Comparison of ENCODE assay signal across 20 mouse cellular contexts in genomic region chr15:62093672-62094071, GRCm38 (mm10).
DNase-seq lines count a peak whose midpoint lies in the region; ATAC-seq and TF ChIP-seq lines count a peak whose summit lies in the region.
"Had no signal": no experiment of that assay in that cellular context is flagged by ENCODE, and none has a peak within 500 bp of the region (broad histone marks: within the 10 kb centered on the region; RNA-seq: fewer than 3 reads in every experiment).

No protein-coding gene starts in this region.

- TF ChIP-seq POLR2A in kidney, adult 2 months (IDR thresholded peaks at IDR 0.05; ENCODE audit: low read depth, low read length) = no peak
- no peak for TF ChIP-seq POLR2A in CH12.LX (IDR thresholded peaks at IDR 0.05; ENCODE audit: low read depth, low read length)

- H3K9ac ChIP-seq in lung, embryonic 14.5 days = no peak overlapping the region
- H3K9ac ChIP-seq in lung, postnatal 0 days (replicated peaks; ENCODE audit: low read depth) = no peak overlapping the region
- no peak overlapping the region for H3K9ac ChIP-seq in CH12.LX (ENCODE audit: insufficient read depth, low read depth)
- H3K9ac ChIP-seq in liver, postnatal 0 days (replicated peaks) = no peak overlapping the region
- H3K9ac ChIP-seq: embryonic facial prominence, embryonic 13.5 days; forebrain, embryonic 12.5 days; hindbrain, embryonic 12.5 days had no signal

- peaks cover 99% of the 10 kb centered on the region for H3K79me2 ChIP-seq in CH12.LX (replicated peaks; ENCODE audit: control insufficient read depth, extremely low read depth, insufficient read depth, poor library complexity, severe bottlenecking)

- in situ Hi-C loops in CH12.LX (cut with MboI; ENCODE audit: low pct_ligation_motif_present, low pct_unique_long_range_greater_than_20kb, low sequenced_read_pairs) = no loop called here

- no peak overlapping the region for H3K4me2 ChIP-seq in lung, embryonic 14.5 days
- H3K4me2 ChIP-seq in lung, postnatal 0 days (replicated peaks; ENCODE audit: low read depth, low read length) = no peak overlapping the region
- no peak overlapping the region for H3K4me2 ChIP-seq in CH12.LX (ENCODE audit: insufficient read depth, low read depth, poor library complexity, severe bottlenecking)
- no peak overlapping the region for H3K4me2 ChIP-seq in liver, postnatal 0 days (ENCODE audit: low read depth, low read length)
- H3K4me2 ChIP-seq: embryonic facial prominence, embryonic 13.5 days; forebrain, embryonic 12.5 days; hindbrain, embryonic 12.5 days had no signal

- H3K36me3 ChIP-seq in kidney, adult 2 months (ENCODE audit: control insufficient read depth, insufficient read depth, low read length) = no peaks in the 10 kb centered on the region
- H3K36me3 ChIP-seq in lung, embryonic 14.5 days (ENCODE audit: insufficient read depth) = no peaks in the 10 kb centered on the region
- no peaks in the 10 kb centered on the region for H3K36me3 ChIP-seq in lung, postnatal 0 days (ENCODE audit: insufficient read depth, low read length)
- peaks cover 16 to 90% of the 10 kb centered on the region in 2 experiments for H3K36me3 ChIP-seq in CH12.LX (replicated peaks in 1 of 2; ENCODE audit: control insufficient read depth in 1 of 2, insufficient read depth in 1 of 2, low read length in 1 of 2)
- no peaks in the 10 kb centered on the region for H3K36me3 ChIP-seq in liver, postnatal 0 days (replicated peaks; ENCODE audit: insufficient read depth, low read length)
- H3K36me3 ChIP-seq: embryonic facial prominence, embryonic 13.5 days; forebrain, embryonic 12.5 days; heart, embryonic 10.5 days; hindbrain, embryonic 12.5 days had no signal

- TF ChIP-seq CTCF in kidney, adult 2 months (conservative IDR thresholded peaks at IDR 0.05; ENCODE audit: insufficient read depth, insufficient read length, low read depth, low read length) = no peak
- TF ChIP-seq CTCF in lung, embryonic 14.5 days (IDR thresholded peaks at IDR 0.05; ENCODE audit: low read depth) = no peak
- TF ChIP-seq CTCF in lung, postnatal 0 days (IDR thresholded peaks at IDR 0.05) = no peak
- no peak for TF ChIP-seq CTCF in CH12.LX (conservative IDR thresholded peaks at IDR 0.05 in 1 of 2, IDR thresholded peaks at IDR 0.05 in 1 of 2; ENCODE audit: low read depth in 2 of 2, low read length in 2 of 2)
- TF ChIP-seq CTCF in liver, postnatal 0 days (IDR thresholded peaks at IDR 0.05; ENCODE audit: low read depth) = no peak

- H3K27ac ChIP-seq in kidney, adult 2 months (ENCODE audit: insufficient read depth, low read depth, low read length) = no peak overlapping the region
- H3K27ac ChIP-seq in lung, embryonic 14.5 days (ENCODE audit: low read depth) = no peak overlapping the region
- H3K27ac ChIP-seq in lung, postnatal 0 days (ENCODE audit: low read length) = no peak overlapping the region
- H3K27ac ChIP-seq in CH12.LX (ENCODE audit: insufficient read depth, low read depth) = no peak overlapping the region
- H3K27ac ChIP-seq in liver, postnatal 0 days (ENCODE audit: low read depth) = no peak overlapping the region
- H3K27ac ChIP-seq: embryonic facial prominence, embryonic 13.5 days; forebrain, embryonic 12.5 days had no signal

- H3K27me3 ChIP-seq in kidney, adult 2 months (replicated peaks; ENCODE audit: control insufficient read depth, insufficient read depth, low read length) = no peaks in the 10 kb centered on the region
- H3K27me3 ChIP-seq in lung, embryonic 14.5 days (ENCODE audit: insufficient read depth, low read length) = no peaks in the 10 kb centered on the region
- H3K27me3 ChIP-seq in lung, postnatal 0 days (replicated peaks; ENCODE audit: insufficient read depth, low read length) = no peaks in the 10 kb centered on the region
- H3K27me3 ChIP-seq in CH12.LX (replicated peaks) = no peaks in the 10 kb centered on the region
- no peaks in the 10 kb centered on the region for H3K27me3 ChIP-seq in liver, postnatal 0 days (ENCODE audit: insufficient read depth, low read length)
- H3K27me3 ChIP-seq: embryonic facial prominence, embryonic 13.5 days; forebrain, embryonic 12.5 days; hindbrain, embryonic 12.5 days had no signal

- no peak for TF ChIP-seq RAD21 in CH12.LX (IDR thresholded peaks at IDR 0.05; ENCODE audit: low read depth, low read length)

- DNase-seq in kidney, adult 2 months = peak; percentile 56
- DNase-seq in kidney, postnatal 10 days = no peak
- peak; percentile 31 for DNase-seq in lung, embryonic 14.5 days
- DNase-seq in lung, postnatal 0 days (ENCODE audit: low spot score) = no peak
- DNase-seq in CH12.LX (ENCODE audit: extremely low read depth) (no peak), ES-CJ7 (ENCODE audit: low read depth, low spot score) (peak; percentile 85)
- DNase-seq in liver, postnatal 0 days = no peak
- DNase-seq in T-cell, adult 2 months (ENCODE audit: low spot score) = no peak
- DNase-seq: adrenal gland, postnatal 14 days; cerebellum, adult 11-12 months; cerebellum, adult 9-11 months; cerebellum, postnatal 36 days; gastrocnemius, postnatal 10 days; heart, adult 18-20 months; heart, postnatal 10 days; heart, postnatal 4 days had no signal

- no peaks in the 10 kb centered on the region for H3K9me3 ChIP-seq in lung, embryonic 14.5 days (ENCODE audit: low read depth, low read length)
- H3K9me3 ChIP-seq in lung, postnatal 0 days (ENCODE audit: low read length) = no peaks in the 10 kb centered on the region
- H3K9me3 ChIP-seq in CH12.LX (replicated peaks; ENCODE audit: low read length) = no peaks in the 10 kb centered on the region
- H3K9me3 ChIP-seq in liver, postnatal 0 days (ENCODE audit: low read length) = no peaks in the 10 kb centered on the region
- H3K9me3 ChIP-seq: embryonic facial prominence, embryonic 13.5 days; forebrain, embryonic 12.5 days; heart, embryonic 10.5 days; hindbrain, embryonic 12.5 days had no signal

- no peak for TF ChIP-seq EP300 in lung, postnatal 0 days (IDR thresholded peaks at IDR 0.05)
- no peak for TF ChIP-seq EP300 in CH12.LX (IDR thresholded peaks at IDR 0.05; ENCODE audit: low read length)
- TF ChIP-seq EP300 in liver, postnatal 0 days (IDR thresholded peaks at IDR 0.05; ENCODE audit: low read depth) = no peak

- 55% methylated on average over 4 of the region's 4 CpGs for WGBS in kidney, adult 2 months
- 70% methylated on average over 4 of the region's 4 CpGs for WGBS in lung, embryonic 14.5 days
- 62% methylated on average over 4 of the region's 4 CpGs for WGBS in lung, postnatal 0 days
- WGBS in liver, postnatal 0 days (ENCODE audit: insufficient replicate concordance) = 79% methylated on average over 4 of the region's 4 CpGs

- dilution Hi-C loops in CH12.LX (cut with MboI; ENCODE audit: extremely low pct_ligation_motif_present, extremely low pct_unique_long_range_greater_than_20kb, low sequenced_read_pairs) = no loop called here

- H3K4me3 ChIP-seq in kidney, adult 2 months (ENCODE audit: insufficient read depth, low read depth, low read length) = no peak overlapping the region
- H3K4me3 ChIP-seq in lung, embryonic 14.5 days (ENCODE audit: low read depth, low read length) = no peak overlapping the region
- H3K4me3 ChIP-seq in lung, postnatal 0 days (ENCODE audit: low read depth, low read length) = no peak overlapping the region
- H3K4me3 ChIP-seq in CH12.LX (replicated peaks in 1 of 3; ENCODE audit: low read depth in 2 of 3, low read length in 2 of 3, poor library complexity in 1 of 3) = no peak overlapping the region
- no peak overlapping the region for H3K4me3 ChIP-seq in liver, postnatal 0 days (ENCODE audit: low read depth, low read length)
- H3K4me3 ChIP-seq: embryonic facial prominence, embryonic 13.5 days; forebrain, embryonic 12.5 days; heart, embryonic 10.5 days; hindbrain, embryonic 12.5 days had no signal

- no peaks in the 10 kb centered on the region; the same call in 1 of the 2 replicates for H3K4me1 ChIP-seq in kidney, adult 2 months (ENCODE audit: control insufficient read depth, insufficient read depth, low read length)
- H3K4me1 ChIP-seq in lung, embryonic 14.5 days (ENCODE audit: insufficient read depth) = peaks cover 8% of the 10 kb centered on the region
- H3K4me1 ChIP-seq in lung, postnatal 0 days (ENCODE audit: insufficient read depth, low read depth, low read length) = no peaks in the 10 kb centered on the region; the same call in 1 of the 2 replicates
- peaks cover 41 to 99% of the 10 kb centered on the region in 2 experiments for H3K4me1 ChIP-seq in CH12.LX (ENCODE audit: control insufficient read depth in 1 of 2, insufficient read depth in 2 of 2)
- H3K4me1 ChIP-seq in liver, postnatal 0 days (ENCODE audit: insufficient read depth) = peaks cover 13% of the 10 kb centered on the region

- ATAC-seq in lung, embryonic 14.5 days (ENCODE audit: insufficient read depth) = peak; percentile 21; the same call in 1 of the 2 replicates
- ATAC-seq in lung, postnatal 0 days = no peak
- ATAC-seq in liver, postnatal 0 days = no peak

TF ChIP-seq in CH12.LX, 34 proteins besides CTCF, POLR2A, EP300 and RAD21:
- TF ChIP-seq BHLHE40 (IDR thresholded peaks at IDR 0.05; ENCODE audit: low read depth, low read length) (no peak), CHD1 (IDR thresholded peaks at IDR 0.05; ENCODE audit: low read depth, low read length) (0 out of 2 replicates have a peak, but pooled peaks have one; percentile 27)

Comparison
In these comparisons a context has a peak if more than half of its experiments do, and no peak if none do; other contexts are left out.
1. DNase-seq: peak in kidney, adult 2 months (single experiment), lung, embryonic 14.5 days (single experiment) and ES-CJ7 (single experiment); none in kidney, postnatal 10 days (single experiment), lung, postnatal 0 days (single experiment), CH12.LX (single experiment), liver, postnatal 0 days (single experiment) and T-cell, adult 2 months (single experiment).